Mouse (Mus musculus): ENCODE measurements around the gene Tmem216.

DNA sequence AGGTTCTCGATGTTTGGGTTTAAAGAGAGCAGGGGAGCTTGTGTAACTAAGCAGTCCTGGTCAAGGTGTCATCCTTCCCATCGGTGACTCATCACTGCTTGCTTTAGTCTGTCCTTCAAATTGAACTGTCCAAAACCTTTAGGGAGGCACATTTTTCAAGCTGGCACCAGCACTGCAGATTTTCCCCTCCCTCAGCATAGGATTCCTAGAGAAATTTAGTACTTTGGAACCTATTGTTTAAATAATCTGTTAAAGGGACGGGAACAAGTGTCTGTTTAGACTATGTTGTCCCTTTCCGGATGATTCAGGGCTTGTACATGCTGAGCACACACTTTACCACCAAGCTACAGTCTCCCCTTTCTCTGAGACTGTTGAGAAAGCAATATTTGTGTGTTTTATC lies 9.2 kb upstream of the Tmem216 start:
- TF ChIP-seq EP300 (optimal IDR thresholded peaks at IDR 0.05) (no peak), CTCF (IDR thresholded peaks at IDR 0.05; ENCODE audit: low read depth) (no peak)
